Mouse (Mus musculus): Measurements from ENCODE around the gene 7530416G11Rik.

Gene 7530416G11Rik

GRCm38 (mm10) chr15:85479365-85479764 is 23.7 kb downstream of the 7530416G11Rik start:
- no peak for DNase-seq

- no peak for DNase-seq
Measured at GRCm38 (mm10) chr15:85477584-85477983, 25.4 kb downstream of the 7530416G11Rik start.

GRCm38 (mm10) chr15:85474697-85475096 is 28.3 kb downstream of the 7530416G11Rik start:
- no peak for DNase-seq

- DNase-seq, result no peak
Measured at GRCm38 (mm10) chr15:85469401-85469800, 33.6 kb downstream of the 7530416G11Rik start.

GRCm38 (mm10) chr15:85466456-85467067 is 36.5 kb downstream of the 7530416G11Rik start:
- no peak for DNase-seq

- DNase-seq, result no peak
Measured at GRCm38 (mm10) chr15:85464823-85465565, 38.0 kb downstream of the 7530416G11Rik start.

GRCm38 (mm10) chr15:85464190-85464589 is 38.8 kb downstream of the 7530416G11Rik start:
- no peak for DNase-seq

- DNase-seq, result no peak
Measured at GRCm38 (mm10) chr15:85463027-85463790, 39.8 kb downstream of the 7530416G11Rik start.

GRCm38 (mm10) chr15:85462138-85462537 is 40.9 kb downstream of the 7530416G11Rik start:
- no peak for DNase-seq

- DNase-seq, result no peak
Measured at GRCm38 (mm10) chr15:85461541-85461940, 41.5 kb downstream of the 7530416G11Rik start.

GRCm38 (mm10) chr15:85458631-85459082 is 44.4 kb downstream of the 7530416G11Rik start:
- no peak for DNase-seq

- DNase-seq, result no peak
Measured at GRCm38 (mm10) chr15:85457838-85458237, 45.2 kb downstream of the 7530416G11Rik start.

- no peak for DNase-seq
Measured at GRCm38 (mm10) chr15:85456891-85457290, 46.1 kb downstream of the 7530416G11Rik start.

GRCm38 (mm10) chr15:85446652-85447051 is 56.4 kb downstream of the 7530416G11Rik start:
- no peak for DNase-seq

All from cerebellum, adult 11-12 months (tissue).